Mouse (Mus musculus): ENCODE results near the gene Ear6.
A peak's percentile ranks its signal among the peaks of the same experiment; 100 is the strongest.
"Not testable (repeated sequence)": the region's sequence is repeated elsewhere in the genome, so short reads cannot be mapped to it uniquely, and the experiment has no call there.

The Ear6 gene

DNA sequence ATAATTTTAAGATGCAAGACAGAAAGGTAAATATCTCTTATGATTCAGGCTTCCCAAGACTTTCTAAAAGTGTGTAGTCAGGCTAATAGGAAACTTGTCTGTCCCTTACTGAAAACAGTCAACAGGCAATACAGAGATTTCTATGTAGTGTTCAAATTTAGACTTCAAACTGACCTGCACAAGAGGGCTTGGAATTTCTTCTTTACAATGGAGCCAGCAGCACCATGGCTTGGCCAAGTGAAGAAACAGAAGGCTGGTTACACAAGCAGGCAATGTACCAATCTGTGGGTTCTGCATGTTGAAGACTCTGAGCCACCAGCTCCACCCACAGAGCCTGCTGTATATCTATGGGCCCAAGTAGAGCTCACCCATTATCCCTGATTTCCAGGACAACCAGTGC, at the start of gene Ear6:
Ear6 (plus strand) TSS at position 301 of the 400 bp plus-strand sequence.
- DNase-seq (ENCODE audit: low spot score in 2 of 2), result no peak

DNA sequence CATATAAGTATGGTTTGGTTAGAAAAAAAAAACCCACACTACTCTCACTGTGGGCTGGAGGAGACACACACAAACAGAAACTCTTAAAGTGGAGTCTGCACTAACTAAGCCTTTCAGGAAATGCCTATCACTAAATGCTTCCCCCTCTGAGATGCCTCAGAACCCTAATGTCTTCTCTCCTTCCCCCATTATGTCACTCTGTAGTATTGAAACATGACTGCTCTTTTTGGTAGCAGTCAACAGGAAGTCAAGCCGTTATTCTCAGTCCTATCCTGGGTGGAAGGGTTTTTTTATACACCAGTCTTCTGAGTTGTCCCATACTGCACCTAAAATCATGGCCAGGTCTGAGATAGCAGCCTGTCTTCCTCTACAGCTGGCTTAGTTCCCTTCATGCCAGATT, 26.9 kb upstream of the Ear6 start:
- DNase-seq (ENCODE audit: low spot score in 2 of 2), result no peak

- peak in 1 of 2 experiments; percentile 18 for DNase-seq (ENCODE audit: low spot score in 2 of 2)
Observed at GRCm38 (mm10) chr14:51827842-51828241, 25.7 kb upstream of the Ear6 start.

DNA sequence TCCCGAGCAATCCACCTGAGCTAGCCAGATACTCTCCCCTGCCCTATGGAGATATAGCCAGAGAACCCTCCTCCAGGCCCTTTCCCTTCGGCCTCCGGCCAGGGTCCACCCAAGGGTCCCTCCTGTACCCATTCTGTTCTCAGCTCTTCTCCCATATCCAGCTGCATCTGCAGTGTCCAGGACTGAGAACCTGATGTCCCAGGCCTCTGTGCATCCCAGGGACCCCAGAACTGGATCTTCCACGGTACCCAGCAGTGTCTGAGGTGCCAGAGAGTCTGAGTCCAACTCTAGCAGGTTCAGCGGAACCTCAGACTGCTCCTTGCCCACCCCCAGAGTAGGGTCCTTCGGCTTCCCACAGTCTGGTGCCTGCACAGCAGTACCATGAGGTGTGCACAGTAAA, 24.3 kb upstream of the Ear6 start:
- DNase-seq (ENCODE audit: low spot score in 2 of 2), result no peak

DNA sequence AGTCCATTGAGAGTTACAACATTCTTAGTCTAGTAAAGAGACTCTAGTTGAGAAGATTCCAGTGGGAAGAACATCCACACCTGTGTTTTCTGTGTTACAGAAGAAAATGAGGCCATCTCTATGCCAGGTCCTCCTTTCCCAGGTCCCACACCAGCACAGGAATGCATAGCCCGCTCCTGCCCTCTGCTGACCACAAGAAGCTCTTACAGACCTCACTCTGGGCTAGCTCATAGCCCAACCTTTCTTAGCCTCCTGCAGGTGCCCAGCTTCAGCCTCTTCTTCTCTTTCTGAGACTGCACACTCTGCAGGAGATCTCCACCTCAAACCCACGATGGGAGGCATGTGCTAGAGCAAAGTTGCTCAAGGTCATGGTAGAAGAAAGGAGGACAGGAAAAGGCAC, 15.0 kb upstream of the Ear6 start:
- not testable (repeated sequence) for DNase-seq (ENCODE audit: low spot score in 2 of 2)

DNA sequence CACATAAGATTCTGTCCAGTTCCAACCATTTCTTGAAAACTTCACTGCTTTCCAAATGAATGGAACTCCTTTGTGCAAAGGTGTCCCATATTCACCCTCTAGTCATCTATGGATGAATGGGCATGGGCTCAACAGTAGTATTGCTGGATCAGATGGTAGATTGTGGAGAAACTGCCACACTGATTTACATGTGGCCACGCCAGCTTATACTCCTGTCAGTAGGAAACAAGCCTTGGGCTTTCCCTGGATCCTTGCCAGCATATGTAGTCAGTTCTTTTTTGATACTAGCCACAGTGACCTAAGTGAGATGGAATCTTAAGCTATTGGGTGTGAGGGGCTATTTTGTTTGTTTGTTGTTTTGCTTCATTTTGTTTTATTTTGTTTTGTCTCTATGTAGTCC, 11.2 kb upstream of the Ear6 start:
- DNase-seq (ENCODE audit: low spot score in 2 of 2), result no peak

DNA sequence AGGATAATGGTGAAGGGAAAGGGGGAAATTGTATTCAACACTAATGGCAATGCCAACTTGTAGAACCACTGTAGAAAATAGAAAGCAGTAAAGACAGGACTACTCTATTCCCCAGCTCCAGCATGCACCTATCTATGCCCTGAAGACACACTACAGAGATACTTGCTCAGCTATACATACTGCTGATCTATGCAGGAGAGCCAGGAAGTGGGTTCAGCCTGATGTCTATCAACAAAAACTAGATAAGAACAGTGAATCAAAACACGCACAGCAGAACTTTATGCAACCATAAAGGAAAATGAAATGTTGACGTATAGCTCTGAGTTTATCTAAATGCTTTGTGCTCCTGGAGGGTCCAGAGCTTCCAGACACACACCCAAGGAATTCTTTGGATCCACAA, 10.7 kb upstream of the Ear6 start:
- DNase-seq (ENCODE audit: low spot score in 2 of 2), result no peak

- DNase-seq (ENCODE audit: low spot score in 2 of 2), result no peak
Observed at GRCm38 (mm10) chr14:51843882-51844281, 9.6 kb upstream of the Ear6 start.

DNA sequence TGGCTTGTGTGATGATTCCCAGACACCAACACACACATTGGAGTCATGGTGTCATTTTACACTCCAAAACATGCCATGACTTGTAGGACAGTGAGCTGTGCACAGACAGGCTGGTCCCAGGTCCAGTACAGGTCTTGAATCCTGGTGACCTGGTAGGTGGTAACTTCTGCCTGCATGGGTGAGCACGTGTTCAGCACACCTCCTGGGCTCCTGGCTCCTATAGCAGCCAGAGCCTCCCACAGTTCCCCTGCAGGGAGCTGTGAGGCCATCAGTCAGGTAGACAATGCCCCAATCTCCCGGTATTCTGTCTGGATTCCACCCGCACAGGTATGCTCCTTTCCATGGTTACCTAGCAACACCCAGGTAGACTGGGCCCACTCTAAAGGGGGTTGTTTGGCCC, 6.9 kb upstream of the Ear6 start:
- no peak for DNase-seq (ENCODE audit: low spot score in 2 of 2)

- DNase-seq (ENCODE audit: low spot score in 2 of 2), result not testable (repeated sequence)
Observed at GRCm38 (mm10) chr14:51851006-51851405, 2.5 kb upstream of the Ear6 start.

DNA sequence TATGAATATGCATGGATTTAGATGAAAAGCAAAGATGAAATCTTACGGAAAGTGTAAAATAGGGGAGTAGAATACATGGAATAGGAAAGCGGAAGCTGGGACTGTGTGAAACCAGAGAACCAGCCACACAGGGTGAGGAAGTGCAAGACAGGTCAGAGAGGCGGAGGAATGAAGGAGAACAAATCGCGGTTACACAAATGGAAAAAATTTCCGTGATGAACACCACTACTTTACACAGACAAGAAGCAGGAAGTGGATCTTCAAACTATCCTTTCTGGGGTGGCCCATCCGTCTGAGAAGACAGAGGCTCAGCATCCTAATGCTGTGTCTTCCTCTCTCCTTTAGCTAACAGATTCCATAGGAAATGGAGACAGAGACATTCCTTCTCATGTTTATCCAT, 1.8 kb downstream of the Ear6 start:
- not testable (repeated sequence) for DNase-seq (ENCODE audit: low spot score in 2 of 2)

DNA sequence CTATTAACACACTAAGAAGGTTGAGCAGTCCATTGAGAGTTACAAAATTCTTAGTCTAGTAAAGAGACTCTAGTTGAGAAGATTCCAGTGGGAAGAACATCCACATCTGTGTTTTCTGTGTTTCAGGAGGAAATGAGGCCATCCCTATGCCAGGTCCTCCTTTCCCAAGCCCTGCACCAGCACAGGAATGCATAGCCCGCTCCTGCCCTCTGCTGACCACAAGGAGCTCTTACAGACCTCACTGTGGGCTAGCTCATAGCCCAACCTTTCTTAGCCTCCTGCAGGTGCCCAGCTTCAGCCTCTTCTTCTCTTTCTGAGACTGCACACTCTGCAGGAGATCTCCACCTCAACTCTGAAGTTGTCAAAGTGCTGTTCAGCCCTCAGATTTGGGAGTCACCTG, 10.1 kb downstream of the Ear6 start:
- not testable (repeated sequence) for DNase-seq (ENCODE audit: low spot score in 2 of 2)

DNA sequence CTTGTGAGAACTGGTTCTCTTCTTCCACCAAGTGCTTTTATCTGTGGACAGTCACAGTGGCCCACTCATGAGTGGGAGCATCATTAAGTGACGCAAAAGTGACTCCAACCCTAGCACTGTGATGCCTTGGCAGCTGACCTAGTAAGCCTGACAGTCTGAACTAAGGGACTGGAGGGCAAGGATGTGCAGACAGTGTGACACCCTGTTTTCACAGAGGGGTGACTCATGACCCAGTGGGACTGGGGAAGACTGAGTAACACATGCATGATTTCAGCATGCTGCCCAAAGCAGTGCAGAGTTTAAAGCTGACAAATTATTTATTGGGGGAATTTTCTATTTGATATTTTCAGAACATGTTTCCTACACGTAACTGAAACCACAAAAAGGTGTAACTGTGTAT, 17.3 kb downstream of the Ear6 start:
- DNase-seq (ENCODE audit: low spot score in 2 of 2), result no peak

DNA sequence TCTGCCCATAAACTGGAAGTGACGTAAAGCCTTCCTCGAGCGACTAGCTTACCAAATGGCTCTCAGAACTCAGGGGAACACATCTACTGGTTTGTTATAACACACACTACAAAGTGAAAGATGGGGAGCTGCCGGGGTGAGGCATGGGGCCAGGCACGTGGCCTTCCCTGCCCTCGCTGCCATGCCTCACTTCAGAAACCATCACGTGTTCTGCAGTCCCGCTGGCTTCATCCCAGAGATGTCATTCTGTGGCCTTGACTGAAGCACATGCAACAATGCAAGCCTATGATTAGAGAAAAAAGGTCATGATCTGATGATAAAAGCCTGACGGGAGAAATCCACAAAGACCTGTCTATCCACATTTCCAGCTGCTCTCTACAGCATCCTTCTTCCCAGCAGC, 18.2 kb downstream of the Ear6 start:
- no peak for DNase-seq (ENCODE audit: low spot score in 2 of 2)

DNA sequence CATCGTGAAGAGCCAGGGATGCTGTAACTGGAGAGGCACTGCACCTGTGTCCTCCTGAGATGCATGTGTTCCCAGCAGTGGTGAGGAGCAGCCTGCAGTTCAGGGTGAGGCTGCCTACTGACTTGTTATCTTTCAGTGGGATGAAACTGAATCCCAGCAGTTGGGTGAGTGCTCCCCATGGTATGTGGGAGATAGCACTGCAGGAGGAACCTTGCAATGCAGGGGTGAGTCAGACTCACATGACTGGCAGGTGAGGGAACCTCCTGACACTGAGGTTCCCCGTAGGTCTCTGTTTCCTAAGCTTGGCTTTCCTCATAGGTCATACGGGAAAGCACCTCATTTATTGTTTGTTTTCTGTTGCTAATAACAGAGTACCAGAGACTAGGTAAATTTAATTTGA, 24.0 kb downstream of the Ear6 start:
- DNase-seq (ENCODE audit: low spot score in 2 of 2), result no peak

DNA sequence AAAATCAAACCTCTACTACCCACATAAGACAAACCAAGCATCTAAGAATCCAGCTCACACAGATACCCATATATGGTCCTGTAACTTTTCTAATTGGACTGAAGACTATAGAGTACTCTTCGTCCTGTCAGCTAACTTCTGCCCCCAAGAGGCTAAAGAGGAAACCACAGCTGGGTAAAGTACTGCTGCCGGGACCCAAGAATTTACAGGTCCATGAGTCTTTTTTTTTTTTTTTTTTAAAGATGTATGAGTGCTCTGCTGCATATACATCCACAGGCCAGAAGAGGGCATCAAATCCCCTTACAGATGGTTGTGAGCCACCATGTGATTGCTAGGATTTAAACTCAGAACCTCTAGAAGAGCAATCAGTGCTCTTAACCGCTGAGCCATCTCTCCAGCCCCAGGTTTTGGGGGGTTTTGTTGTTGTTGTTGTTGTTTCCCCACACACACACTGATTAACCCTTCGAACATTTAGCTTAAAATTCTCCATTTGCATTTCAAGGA, 30.1 kb downstream of the Ear6 start:
- DNase-seq (ENCODE audit: low spot score in 2 of 2), result peak; percentile 42 to 84

- DNase-seq (ENCODE audit: low spot score in 2 of 2), result no peak
Observed at GRCm38 (mm10) chr14:51884031-51884544, 30.6 kb downstream of the Ear6 start.

DNA sequence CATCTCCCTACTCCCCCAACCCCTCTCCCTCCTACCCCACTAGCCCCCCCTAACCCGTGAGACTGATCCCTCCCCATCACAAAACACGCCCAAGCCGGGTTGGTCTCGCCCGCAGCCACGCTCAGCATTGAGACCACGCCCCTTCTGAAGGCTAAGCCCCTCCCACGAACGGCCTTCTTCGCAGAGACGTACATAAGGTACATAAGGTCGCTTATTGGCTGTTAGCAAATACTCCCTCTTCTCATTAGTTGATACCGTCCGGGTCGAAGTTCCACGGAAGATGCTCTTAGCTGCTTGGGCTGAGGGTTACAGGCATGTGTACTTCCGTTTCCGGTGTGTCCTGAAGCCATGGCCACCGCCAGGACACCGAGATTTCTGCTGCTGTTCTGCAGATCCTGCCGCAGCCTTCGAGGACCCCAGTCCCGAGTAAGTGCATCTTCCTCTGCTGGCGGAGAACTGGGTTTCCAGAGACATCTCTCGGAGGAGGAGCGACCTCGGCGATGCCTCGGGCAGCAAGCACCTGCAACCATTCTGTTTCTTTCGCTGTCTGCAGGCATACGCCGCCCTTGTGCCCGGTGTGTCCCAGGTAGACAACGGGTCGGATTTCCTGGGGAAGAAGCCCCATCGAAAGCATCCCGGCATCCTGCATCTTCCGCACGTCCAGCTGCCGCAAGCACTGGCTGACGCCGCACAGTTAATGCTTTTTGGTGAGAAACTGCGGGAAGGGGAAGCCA, 31.3 kb downstream of the Ear6 start, which contains the start of gene Mettl17:
Mettl17 (plus strand) TSS at position 245 of the 734 bp plus-strand sequence.
- peak; percentile 82 to 95 for DNase-seq (ENCODE audit: low spot score in 2 of 2)

DNA sequence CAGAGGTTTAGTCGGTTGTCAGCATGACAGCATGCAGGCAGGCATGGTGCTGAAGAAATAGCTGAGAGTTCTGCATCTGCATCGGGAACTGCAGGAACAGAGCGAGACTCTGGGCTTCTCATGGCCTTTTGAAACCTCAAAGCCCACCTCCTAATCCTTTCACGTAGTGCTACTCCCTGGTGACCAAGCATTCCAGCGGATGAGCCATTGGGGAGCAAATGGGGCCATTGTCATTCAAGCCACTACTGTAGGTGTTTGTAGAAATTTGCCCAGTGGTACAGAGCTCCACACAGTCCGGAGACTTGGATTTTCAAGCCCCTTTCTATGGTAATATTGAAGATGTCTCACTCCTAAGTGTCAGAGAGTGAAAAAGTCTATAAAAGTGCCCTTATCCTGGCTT, 32.6 kb downstream of the Ear6 start:
- DNase-seq (ENCODE audit: low spot score in 2 of 2), result no peak

DNA sequence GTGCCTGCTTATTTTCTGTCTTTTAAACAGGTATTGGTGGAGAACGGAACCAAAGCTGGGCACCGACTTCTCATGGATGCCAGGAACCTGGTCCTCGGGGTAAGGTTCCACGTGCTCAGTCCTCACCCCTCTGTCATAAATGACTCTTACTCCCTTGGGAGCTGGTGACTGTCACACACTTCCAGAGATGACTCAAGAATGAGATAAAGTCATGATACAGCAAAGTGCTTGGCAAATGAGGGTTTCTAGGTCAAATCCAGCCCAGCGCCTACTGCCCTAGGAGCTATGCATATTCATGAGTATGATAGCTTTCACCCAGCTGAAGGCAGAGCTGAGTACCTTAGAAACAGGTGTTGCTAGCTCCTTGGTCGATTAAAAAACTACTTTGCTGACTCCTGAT, 36.3 kb downstream of the Ear6 start:
- DNase-seq (ENCODE audit: low spot score in 2 of 2), result no peak

DNA sequence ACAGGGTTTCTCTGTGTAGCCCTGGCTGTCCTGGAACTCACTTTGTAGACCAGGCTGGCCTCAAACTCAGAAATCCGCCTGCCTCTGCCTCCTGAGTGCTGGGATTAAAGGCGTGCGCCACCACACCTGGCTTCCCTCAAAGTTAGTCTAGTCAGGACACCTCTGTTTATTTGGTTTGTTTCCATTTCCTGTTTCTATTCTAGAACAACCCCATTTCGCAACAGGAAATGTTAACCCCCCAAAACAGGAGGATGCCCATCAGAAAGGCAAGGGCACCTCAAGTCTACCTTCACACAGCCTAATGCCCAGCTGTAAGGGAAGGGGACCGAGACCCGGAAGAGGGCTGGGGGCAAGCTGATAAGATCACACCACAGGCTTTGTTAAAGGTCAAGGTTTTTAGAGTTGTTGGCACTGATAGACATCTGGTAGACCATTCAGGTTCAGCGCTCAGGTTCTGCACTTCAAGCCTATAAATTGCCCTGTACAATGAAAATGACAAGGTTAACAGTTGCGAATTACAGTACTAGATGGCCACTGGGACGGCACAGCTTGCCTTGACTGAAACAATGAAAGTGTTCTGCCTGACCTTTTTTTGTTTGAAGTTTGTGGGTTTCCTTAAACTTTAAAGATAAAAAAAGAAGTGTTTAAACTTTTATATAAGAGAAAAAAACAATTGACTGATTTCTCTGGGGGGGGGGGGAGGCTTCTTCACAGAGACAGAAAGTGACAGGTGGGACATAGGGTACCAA, 38.9 kb downstream of the Ear6 start, which contains the start of gene Slc39a2:
Slc39a2 (plus strand) TSS at position 699 of the 749 bp plus-strand sequence.
- no peak for DNase-seq (ENCODE audit: low spot score in 2 of 2)

DNA sequence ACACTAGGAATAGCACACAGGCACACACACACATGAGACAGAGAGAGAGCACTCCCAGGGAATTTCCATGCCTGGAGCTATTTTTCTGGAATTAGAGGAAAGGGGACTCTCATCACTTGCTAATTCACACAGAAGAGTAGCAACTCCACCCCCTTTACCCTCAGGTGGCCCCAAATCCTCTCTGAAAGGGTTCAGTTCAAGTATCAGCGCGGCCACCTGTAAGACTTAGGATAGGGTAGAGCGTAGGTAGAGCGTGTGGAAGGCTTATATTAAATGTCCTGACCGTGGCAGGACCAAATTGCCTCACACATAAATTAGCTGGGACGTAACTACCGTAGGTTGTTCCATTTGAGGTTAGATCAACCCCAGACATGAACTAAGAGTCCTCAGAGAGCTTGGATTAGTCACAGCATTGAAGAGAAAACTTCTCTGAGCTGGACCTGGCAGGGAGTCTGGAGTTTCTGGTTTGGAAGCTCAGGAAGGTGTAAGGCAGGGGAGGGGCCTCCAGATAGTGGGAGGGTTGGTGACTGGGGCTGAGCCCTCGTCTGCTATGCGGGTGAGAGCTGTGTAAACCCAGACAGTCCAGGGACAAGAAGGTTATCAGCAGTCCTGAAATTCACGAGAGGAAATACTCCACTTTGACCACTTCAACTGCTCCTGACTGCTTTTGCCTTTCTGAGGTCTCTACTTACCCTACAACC, 39.7 kb downstream of the Ear6 start:
- no peak for DNase-seq (ENCODE audit: low spot score in 2 of 2)

Measured in spleen, postnatal 10 days (tissue).